Mouse (Mus musculus) heart, embryonic 14.5 days (tissue): ENCODE measurements around the gene Cryba1. TPM values are rescaled to one million over a fixed set of nuclear protein-coding genes. Genes with fewer than 3 reads are reported as not detected.

Experiments
- ATAC-seq: fragments of 200-750 bp; cut with Nextera tagmentation; 2 replicates; pipeline ENCODE4 v1.8.0; 2017; ENCODE audit warnings: low read depth, moderate TSS enrichment; ENCODE audit not compliant: insufficient number of reproducible peaks, insufficient read depth, low FRiP score
- H3K27ac ChIP-seq, 2 experiments: fragments of 200-500 bp in 1 of 2; fragments of 300-500 bp in 1 of 2; sonication (generic) in 1 of 2; replicated peaks in 1 of 2; 2 replicates each; pipeline ENCODE4 v1.5.1; 2012 to 2014; ENCODE audit warnings: low read depth in 2 of 2, low read length in 2 of 2, control low read depth in 1 of 2, mild to moderate bottlenecking in 1 of 2, mixed read lengths in 1 of 2; ENCODE audit not compliant: control insufficient read depth in 1 of 2, insufficient read depth in 1 of 2
- H3K27me3 ChIP-seq: fragments of 300-500 bp; sonication (generic); 2 replicates; pipeline ENCODE4 v1.6.1; 2014; ENCODE audit warnings: mild to moderate bottlenecking, low read length, control low read depth; ENCODE audit not compliant: control insufficient read depth, insufficient read depth
- H3K36me3 ChIP-seq: fragments of 300-500 bp; sonication (generic); 2 replicates; pipeline ENCODE4 v1.6.1; 2014; ENCODE audit warnings: mild to moderate bottlenecking, control low read depth, low read length, mixed read lengths; ENCODE audit not compliant: control insufficient read depth, insufficient read depth
- H3K4me1 ChIP-seq, 2 experiments: fragments of 200-500 bp in 1 of 2; fragments of 300-500 bp in 1 of 2; sonication (generic) in 1 of 2; 2 replicates each; pipeline ENCODE4 v1.6.1; 2012 to 2014; ENCODE audit warnings: low read length in 2 of 2, control low read depth in 1 of 2, mixed read lengths in 1 of 2; ENCODE audit not compliant: control insufficient read depth in 2 of 2, insufficient read depth in 2 of 2
- H3K4me2 ChIP-seq: fragments of 300-500 bp; sonication (generic); 2 replicates; pipeline ENCODE4 v1.6.1; 2014; ENCODE audit warnings: mild to moderate bottlenecking, low read length
- H3K4me3 ChIP-seq, 2 experiments: fragments of 200-500 bp in 1 of 2; fragments of 300-500 bp in 1 of 2; sonication (generic) in 1 of 2; 2 replicates each; pipeline ENCODE4 v1.5.1; 2012 to 2014; ENCODE audit warnings: low read length in 2 of 2, mild to moderate bottlenecking in 2 of 2, control low read depth in 1 of 2, low read depth in 1 of 2, moderate library complexity in 1 of 2; ENCODE audit not compliant: control insufficient read depth in 1 of 2, insufficient read depth in 1 of 2
- H3K9ac ChIP-seq: fragments of 300-500 bp; sonication (generic); 2 replicates; pipeline ENCODE4 v1.6.1; 2014; ENCODE audit warnings: mild to moderate bottlenecking, low read length
- H3K9me3 ChIP-seq: fragments of 300-500 bp; sonication (generic); 2 replicates; pipeline ENCODE4 v1.6.1; 2016; ENCODE audit warnings: low read length, control low read depth; ENCODE audit not compliant: control insufficient read depth
- WGBS: fragments of 180-500 bp; shearing (Covaris S2); extraction: QIAGEN DNeasy Blood & Tissue Kit; methylation state at CpG from one replicate; pipeline ENCODE4 v1.1.7; 2014; 5-methylcytosine and 5-hydroxymethylcytosine counted together
- polyA plus RNA-seq: library from polyadenylated mRNA; unstranded; fragments of >200 nt; fragmentation: Nextera tagmentation; extraction: Ambion mirVana; gene quantifications from 2 replicates; pipeline ENCODE4 v1.2.1, GENCODE M21; 2014

Gene Cryba1
- polyA plus RNA-seq, 1 experiment from 2014 or later: not detected

DNA sequence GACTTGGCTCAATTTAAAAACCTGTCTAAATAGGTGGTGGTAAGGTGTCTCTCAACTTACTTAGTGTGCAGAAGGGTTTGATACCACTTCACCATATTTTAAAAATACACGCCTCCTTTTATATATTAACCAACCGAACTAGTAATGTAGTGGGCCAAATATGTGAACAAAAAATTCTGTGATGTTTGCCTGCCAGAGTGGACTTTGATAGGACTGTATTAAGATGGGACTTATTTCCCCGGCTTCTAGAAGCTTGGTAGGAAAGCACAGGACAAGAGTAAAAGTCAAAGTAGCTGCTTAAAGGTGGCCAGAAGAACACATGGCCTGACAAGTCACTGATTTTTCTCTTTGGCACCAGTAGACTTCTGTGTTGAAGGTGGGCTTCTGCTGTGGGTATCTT, 11.3 kb downstream of the Cryba1 start:
- no peak for ATAC-seq

DNA sequence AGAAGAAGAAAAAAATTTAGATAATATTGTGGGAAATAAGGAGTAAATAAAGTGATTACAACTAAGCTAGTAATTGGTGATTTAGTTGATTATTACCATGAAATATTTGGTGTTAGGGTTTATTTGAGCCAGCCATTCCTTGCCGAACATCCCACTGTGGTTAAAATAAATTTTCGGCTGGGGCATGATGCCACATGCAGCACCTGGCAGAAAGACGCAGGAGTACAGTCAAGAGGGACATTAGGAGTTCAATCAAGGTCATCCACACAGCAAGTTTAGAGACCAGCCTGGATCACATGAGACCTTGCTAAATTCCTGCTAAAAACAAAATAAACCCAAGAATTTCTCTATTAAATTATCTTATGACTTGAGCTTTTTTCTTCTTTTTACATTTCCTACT, 16.0 kb downstream of the Cryba1 start:
- H3K27ac ChIP-seq: no peak overlapping the region
- 65% methylated on average over 3 of the region's 3 CpGs for WGBS
- H3K4me1 ChIP-seq: peaks cover 0 to 7% of the 10 kb centered on the region in 2 experiments; a peak in 2 of 4 replicates
- no peak for ATAC-seq
- no peaks in the 10 kb centered on the region for H3K9me3 ChIP-seq
- no peaks in the 10 kb centered on the region for H3K27me3 ChIP-seq
- no peak overlapping the region for H3K4me2 ChIP-seq
- no peak overlapping the region for H3K4me3 ChIP-seq
- H3K36me3 ChIP-seq: peaks cover 76% of the 10 kb centered on the region
- H3K9ac ChIP-seq: no peak overlapping the region

More for the DNA sequence above, 11.3 kb downstream of the Cryba1 start:
- Histone ChIP-seq H3K27ac (no peak overlapping the region), H3K9me3 (no peaks in the 10 kb centered on the region), H3K4me3 (no peak overlapping the region), H3K9ac (no peak overlapping the region), H3K4me2 (no peak overlapping the region), H3K4me1 (peaks cover 0 to 7% of the 10 kb centered on the region in 2 experiments; a peak in 2 of 4 replicates), H3K36me3 (peaks cover 57% of the 10 kb centered on the region), H3K27me3 (no peaks in the 10 kb centered on the region)
- 92% methylated on average over 3 of the region's 3 CpGs for WGBS

DNA sequence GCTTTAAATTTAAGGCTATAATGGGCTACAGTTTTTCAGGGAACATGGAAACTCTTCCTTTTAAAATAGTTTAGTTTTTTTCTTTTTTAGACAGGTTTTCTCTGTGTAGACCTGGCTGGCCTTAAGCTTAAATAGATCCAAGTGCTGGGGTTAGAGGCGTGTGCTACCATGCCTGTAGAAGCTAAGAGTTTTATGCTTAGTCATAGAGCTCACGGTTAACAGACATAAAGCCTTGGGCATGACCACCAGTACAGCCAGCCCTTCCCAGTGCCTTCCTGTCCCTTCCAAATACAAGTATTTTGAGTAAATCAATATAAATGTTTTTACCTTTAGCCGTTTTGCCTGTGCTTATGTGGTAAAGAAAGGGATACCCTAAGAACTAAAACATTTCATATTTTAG, 19.2 kb downstream of the Cryba1 start:
- H3K4me1 ChIP-seq: no peaks in the 10 kb centered on the region
- 89% methylated on average over 3 of the region's 3 CpGs for WGBS
- no peak overlapping the region for H3K9ac ChIP-seq
- H3K4me3 ChIP-seq: no peak overlapping the region
- ATAC-seq: no peak
- H3K27ac ChIP-seq: no peak overlapping the region
- H3K27me3 ChIP-seq: no peaks in the 10 kb centered on the region
- H3K36me3 ChIP-seq: peaks cover 76% of the 10 kb centered on the region
- no peak overlapping the region for H3K4me2 ChIP-seq
- H3K9me3 ChIP-seq: no peaks in the 10 kb centered on the region

DNA sequence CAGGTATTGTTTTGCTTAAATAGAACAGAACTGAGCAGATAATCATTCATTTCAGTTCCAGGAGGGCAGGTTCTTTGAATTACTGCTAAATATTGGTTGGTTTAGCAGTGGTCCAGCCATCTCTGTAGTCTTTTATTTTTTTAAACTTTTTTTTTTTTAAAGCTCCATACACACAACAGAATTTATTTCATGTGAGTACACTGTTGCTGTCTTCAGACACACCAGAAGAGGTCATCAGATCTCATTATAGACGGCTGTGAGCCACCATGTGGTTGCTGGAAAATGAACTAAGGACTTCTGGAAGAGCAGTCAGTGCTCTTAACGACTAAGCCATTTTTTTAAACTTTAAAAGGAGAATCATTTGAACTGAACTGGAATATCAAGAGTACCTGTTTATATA, 27.9 kb downstream of the Cryba1 start:
- Histone ChIP-seq H3K4me2 (no peak overlapping the region), H3K27me3 (no peaks in the 10 kb centered on the region), H3K9me3 (no peaks in the 10 kb centered on the region), H3K9ac (no peak overlapping the region), H3K4me3 (no peak overlapping the region), H3K27ac (no peak overlapping the region), H3K4me1 (peaks cover 0 to 6% of the 10 kb centered on the region in 2 experiments; a peak in 1 of 4 replicates), H3K36me3 (peaks cover 81% of the 10 kb centered on the region)
- 66% methylated on average over 2 of the region's 2 CpGs for WGBS
- ATAC-seq: no peak

GRCm38 (mm10) chr11:77693026-77693425, 32.1 kb downstream of the Cryba1 start:
- 62% methylated on average over 3 of the region's 3 CpGs for WGBS
- Histone ChIP-seq H3K9ac (no peak overlapping the region), H3K36me3 (peaks cover 74% of the 10 kb centered on the region), H3K4me2 (no peak overlapping the region), H3K9me3 (no peaks in the 10 kb centered on the region), H3K27ac (no peak overlapping the region), H3K4me1 (peaks cover 0 to 15% of the 10 kb centered on the region in 2 experiments; a peak in 2 of 4 replicates), H3K27me3 (no peaks in the 10 kb centered on the region), H3K4me3 (no peak overlapping the region)
- no peak for ATAC-seq

- Histone ChIP-seq H3K36me3 (peaks cover 33% of the 10 kb centered on the region), H3K27ac (peak overlapping the region; percentile 78 to 99), H3K4me2 (peak overlapping the region; percentile 77), H3K9ac (peak overlapping the region; percentile 99), H3K27me3 (no peaks in the 10 kb centered on the region), H3K9me3 (no peaks in the 10 kb centered on the region), H3K4me3 (peak overlapping the region; percentile 75 to 100), H3K4me1 (peaks cover 0 to 12% of the 10 kb centered on the region in 2 experiments; a peak in 2 of 4 replicates)
- under 1% methylated on average over 32 of the region's 40 CpGs for WGBS
- ATAC-seq: peak; percentile 6; the same call in 1 of the 2 replicates
Observed at GRCm38 (mm10) chr11:77687541-77688131, 37.4 kb downstream of the Cryba1 start.

GRCm38 (mm10) chr11:77686841-77687540, 38.1 kb downstream of the Cryba1 start:
- under 1% methylated on average over 68 of the region's 76 CpGs for WGBS

More at GRCm38 (mm10) chr11:77686841-77687540, 38.1 kb downstream of the Cryba1 start:
- Histone ChIP-seq H3K4me2 (peak overlapping the region; percentile 77), H3K4me3 (peak overlapping the region; percentile 75 to 100), H3K9me3 (no peaks in the 10 kb centered on the region), H3K9ac (peak overlapping the region; percentile 99), H3K27me3 (no peaks in the 10 kb centered on the region), H3K27ac (peak overlapping the region; percentile 92 to 99), H3K4me1 (peaks cover 0 to 12% of the 10 kb centered on the region in 2 experiments; a peak in 1 of 4 replicates), H3K36me3 (peaks cover 27% of the 10 kb centered on the region)
- peak; percentile 33 for ATAC-seq
